Comparison of ENCODE assay signal across 9 mouse cellular contexts in genomic region chr11:82987621-82988020, GRCm38 (mm10). TPM values are rescaled to one million over a fixed set of nuclear protein-coding genes. Genes with fewer than 3 reads are reported as not detected.
"Had no signal": no experiment of that assay in that cellular context is flagged by ENCODE, and none has a peak within 500 bp of the region (broad histone marks: within the 10 kb centered on the region; RNA-seq: fewer than 3 reads in every experiment).

No protein-coding gene starts in this region.

- DNase-seq: liver, postnatal 0 days; lung, adult 2 months; lung, postnatal 14 days; lung, postnatal 36 days; right cerebral cortex, postnatal 14 days; thymus, adult 2 months; thymus, postnatal 25 days; thymus, postnatal 4 days had no signal

RNA-seq across cellular contexts. Expression of gene Slfn8, which starts 33.0 kb away (rescaled TPM):
- polyA plus RNA-seq: neural tube, embryonic 12.5 days had no signal
